Mouse (Mus musculus) left cerebral cortex, adult 2 months (tissue): ENCODE results near the gene Ms4a10. TPM values are rescaled to one million over a fixed set of nuclear protein-coding genes. Genes with fewer than 3 reads are reported as not detected.

Source experiments
- DNase-seq, 2 experiments: peaks; one replicate each; pipeline ENCODE4 v3.0.0; 2021 to 2022; ENCODE audit warnings: low spot score in 2 of 2, mixed read lengths in 1 of 2; ENCODE audit errors: extremely low spot score in 1 of 2
- H3K27ac ChIP-seq: fragments of 200-600 bp; 2 replicates; pipeline ENCODE4 v1.8.1; 2022
- H3K4me3 ChIP-seq: fragments of 200-600 bp; 2 replicates; pipeline ENCODE4 v1.8.1; 2022
- CTCF ChIP-seq: fragments of 200-600 bp; IDR thresholded peaks from 2 replicates; pipeline ENCODE4 v1.8.1; 2022; ENCODE audit warnings: antibody characterized with exemption, mild to moderate bottlenecking, moderate library complexity
- intact Hi-C: fragments of 180-260 bp; cut with DNase I; formaldehyde crosslinking; loops from one replicate; pipeline ENCODE4 v1.15.1; 2025
- total RNA-seq, 2 experiments: library from RNA; stranded (reverse); gene quantifications; 2 replicates each; pipeline ENCODE4 v1.2.3; 2021

The Ms4a10 gene
- total RNA-seq, 2 experiments from 2014 or later, result not detected

- DNase-seq, result no peak
- no peak overlapping the region for H3K27ac ChIP-seq
- no peak for TF ChIP-seq CTCF
- H3K4me3 ChIP-seq, result no peak overlapping the region
- intact Hi-C loops, result no loop called here
Measured at GRCm38 (mm10) chr19:10980210-10980609, 5.7 kb upstream of the Ms4a10 start.

GRCm38 (mm10) chr19:10979184-10980168, 5.0 kb upstream of the Ms4a10 start:
- intact Hi-C loops, result no loop called here
- 0 out of 2 replicates have a peak overlapping the region, but pooled peaks have one; percentile 16 for H3K4me3 ChIP-seq
- peak; percentile 71 for TF ChIP-seq CTCF
- no peak overlapping the region for H3K27ac ChIP-seq
- peak; percentile 67 to 72 for DNase-seq

- no peak for DNase-seq
- Histone ChIP-seq H3K4me3 (no peak overlapping the region), H3K27ac (no peak overlapping the region)
- intact Hi-C loops, result no loop called here
- peak; percentile 51 for TF ChIP-seq CTCF
Measured at GRCm38 (mm10) chr19:10976318-10976717, 1.8 kb upstream of the Ms4a10 start.

- intact Hi-C loops, result no loop called here
- TF ChIP-seq CTCF, result no peak
Measured at GRCm38 (mm10) chr19:10975187-10975586, 717 bp upstream of the Ms4a10 start.

GRCm38 (mm10) chr19:10973187-10973586, 1.3 kb downstream of the Ms4a10 start:
- H3K4me3 ChIP-seq, result no peak overlapping the region
- DNase-seq, result no peak
- H3K27ac ChIP-seq, result no peak overlapping the region
- no peak for TF ChIP-seq CTCF
- intact Hi-C loops, result no loop called here

More at GRCm38 (mm10) chr19:10975187-10975586, 717 bp upstream of the Ms4a10 start:
- Histone ChIP-seq H3K27ac (no peak overlapping the region), H3K4me3 (no peak overlapping the region)
- DNase-seq, result no peak

GRCm38 (mm10) chr19:10972660-10973059, 1.8 kb downstream of the Ms4a10 start:
- DNase-seq, result no peak
- H3K4me3 ChIP-seq, result no peak overlapping the region
- TF ChIP-seq CTCF, result no peak
- H3K27ac ChIP-seq, result no peak overlapping the region
- intact Hi-C loops, result no loop called here

GRCm38 (mm10) chr19:10970457-10970856, 4.0 kb downstream of the Ms4a10 start:
- no peak for TF ChIP-seq CTCF
- DNase-seq, result no peak
- intact Hi-C loops, result no loop called here
- Histone ChIP-seq H3K27ac (no peak overlapping the region), H3K4me3 (no peak overlapping the region)

- no peak for TF ChIP-seq CTCF
- intact Hi-C loops, result no loop called here
- DNase-seq, result no peak
- H3K27ac ChIP-seq, result no peak overlapping the region
- no peak overlapping the region for H3K4me3 ChIP-seq
Measured at GRCm38 (mm10) chr19:10968578-10968977, 5.9 kb downstream of the Ms4a10 start.

- intact Hi-C loops, result no loop called here
- no peak overlapping the region for H3K4me3 ChIP-seq
- H3K27ac ChIP-seq, result no peak overlapping the region
- no peak for TF ChIP-seq CTCF
- no peak for DNase-seq
Measured at GRCm38 (mm10) chr19:10965721-10966120, 8.7 kb downstream of the Ms4a10 start.

- no peak overlapping the region for H3K4me3 ChIP-seq
Measured at GRCm38 (mm10) chr19:10959978-10960346, 14.5 kb downstream of the Ms4a10 start.

GRCm38 (mm10) chr19:10959085-10959977, 15.1 kb downstream of the Ms4a10 start:
- Histone ChIP-seq H3K4me3 (no peak overlapping the region), H3K27ac (no peak overlapping the region)
- peak in 1 of 2 experiments; percentile 29 for DNase-seq
- intact Hi-C loops, result loop anchor here (2.0 kb wide), 3 partner anchors 51 to 293 kb away; no protein-coding TSS in a partner anchor
- TF ChIP-seq CTCF, result peak; percentile 87

More at GRCm38 (mm10) chr19:10959978-10960346, 14.5 kb downstream of the Ms4a10 start:
- no peak for TF ChIP-seq CTCF
- no peak for DNase-seq
- intact Hi-C loops, result loop anchor here (2.0 kb wide), 3 partner anchors 51 to 293 kb away; no protein-coding TSS in a partner anchor
- no peak overlapping the region for H3K27ac ChIP-seq
